Mouse (Mus musculus) bone marrow macrophage, adult 2 months (primary cell): ENCODE data around the gene Cdk14.

ENCODE experiments used
- CTCF ChIP-seq: IDR thresholded peaks from 2 replicates; pipeline ENCODE4 v1.5.1; 2012; ENCODE audit warnings: low read depth, mild to moderate bottlenecking, low read length, moderate library complexity
- POLR2A ChIP-seq: IDR thresholded peaks from 2 replicates; pipeline ENCODE4 v1.6.1; 2012; ENCODE audit warnings: mild to moderate bottlenecking, low read depth, low read length, borderline replicate concordance

- TF ChIP-seq POLR2A: no peak
- TF ChIP-seq CTCF: no peak
Observed at GRCm38 (mm10) chr5:4757902-4758301, 662.2 kb downstream of the Cdk14 start, which contains the start of gene Fzd1.
